Mouse (Mus musculus) forebrain, embryonic 16.5 days (tissue): ENCODE data around the gene Dnm3. TPM values are rescaled to one million over a fixed set of nuclear protein-coding genes. Genes with fewer than 3 reads are reported as not detected.

ENCODE experiments used
- ATAC-seq: fragments of 200-750 bp; cut with Nextera tagmentation; 2 replicates; pipeline ENCODE4 v1.8.0; 2017; ENCODE audit warnings: mild to moderate bottlenecking, moderate library complexity
- H3K27ac ChIP-seq: fragments of 300-500 bp; sonication (generic); 2 replicates; pipeline ENCODE4 v1.5.1; 2014; ENCODE audit warnings: low read length, control low read depth
- H3K27me3 ChIP-seq: fragments of 300-500 bp; sonication (generic); replicated peaks from 2 replicates; pipeline ENCODE4 v1.6.1; 2014; ENCODE audit warnings: low read length; ENCODE audit not compliant: control insufficient read depth, insufficient read depth
- H3K36me3 ChIP-seq: fragments of 300-500 bp; sonication (generic); 2 replicates; pipeline ENCODE4 v1.6.1; 2014; ENCODE audit not compliant: control insufficient read depth, insufficient read depth
- H3K4me1 ChIP-seq: fragments of 300-500 bp; sonication (generic); replicated peaks from 2 replicates; pipeline ENCODE4 v1.6.1; 2014; ENCODE audit warnings: low read length; ENCODE audit not compliant: control insufficient read depth, insufficient read depth
- H3K4me2 ChIP-seq: fragments of 300-500 bp; sonication (generic); 2 replicates; pipeline ENCODE4 v1.6.1; 2014; ENCODE audit warnings: mild to moderate bottlenecking, low read length, control low read depth
- H3K4me3 ChIP-seq: fragments of 300-500 bp; sonication (generic); replicated peaks from 2 replicates; pipeline ENCODE4 v1.5.1; 2014; ENCODE audit warnings: mild to moderate bottlenecking, low read length, control low read depth
- H3K9ac ChIP-seq: fragments of 300-500 bp; sonication (generic); replicated peaks from 2 replicates; pipeline ENCODE4 v1.6.1; 2014; ENCODE audit warnings: low read depth, low read length, control low read depth
- H3K9me3 ChIP-seq: fragments of 300-500 bp; sonication (generic); 2 replicates; pipeline ENCODE4 v1.6.1; 2016; ENCODE audit warnings: low read length; ENCODE audit not compliant: control insufficient read depth
- WGBS: fragments of 180-500 bp; shearing (Covaris S2); extraction: QIAGEN DNeasy Blood & Tissue Kit; methylation state at CpG from one replicate; pipeline ENCODE4 v1.1.7; 2014; 5-methylcytosine and 5-hydroxymethylcytosine counted together
- polyA plus RNA-seq: library from polyadenylated mRNA; unstranded; fragments of >200 nt; fragmentation: Nextera tagmentation; extraction: Ambion mirVana; gene quantifications from 2 replicates; pipeline ENCODE4 v1.2.1, GENCODE M21; 2015

Gene Dnm3
- polyA plus RNA-seq, 1 experiment from 2014 or later: 41.8 TPM

DNA sequence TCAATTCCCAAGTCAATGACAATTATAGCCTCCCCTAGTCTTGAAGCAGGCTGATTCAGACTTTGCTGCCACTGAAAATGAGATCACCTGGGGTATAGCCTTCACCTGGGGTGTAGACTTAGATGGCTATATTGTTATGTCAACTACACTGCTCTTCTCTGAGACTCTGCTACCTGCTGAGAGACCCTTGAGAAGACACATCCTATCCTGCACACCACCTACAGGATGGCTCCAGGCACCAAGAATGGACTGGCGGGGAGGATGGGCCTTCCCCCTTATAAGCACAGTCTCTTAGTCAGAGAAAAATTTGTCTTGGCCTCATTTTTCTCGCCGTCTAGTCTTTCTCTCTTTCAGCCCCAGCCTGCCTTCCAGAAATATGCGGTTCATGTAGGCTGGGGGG lies 123.1 kb downstream of the Dnm3 start:
- Histone ChIP-seq H3K9ac (no peak overlapping the region), H3K4me1 (no peaks in the 10 kb centered on the region), H3K36me3 (no peaks in the 10 kb centered on the region), H3K27ac (no peak overlapping the region), H3K9me3 (no peaks in the 10 kb centered on the region), H3K4me3 (no peak overlapping the region), H3K27me3 (no peaks in the 10 kb centered on the region), H3K4me2 (no peak overlapping the region)
- ATAC-seq: no peak
- 80% methylated on average over 4 of the region's 4 CpGs for WGBS

DNA sequence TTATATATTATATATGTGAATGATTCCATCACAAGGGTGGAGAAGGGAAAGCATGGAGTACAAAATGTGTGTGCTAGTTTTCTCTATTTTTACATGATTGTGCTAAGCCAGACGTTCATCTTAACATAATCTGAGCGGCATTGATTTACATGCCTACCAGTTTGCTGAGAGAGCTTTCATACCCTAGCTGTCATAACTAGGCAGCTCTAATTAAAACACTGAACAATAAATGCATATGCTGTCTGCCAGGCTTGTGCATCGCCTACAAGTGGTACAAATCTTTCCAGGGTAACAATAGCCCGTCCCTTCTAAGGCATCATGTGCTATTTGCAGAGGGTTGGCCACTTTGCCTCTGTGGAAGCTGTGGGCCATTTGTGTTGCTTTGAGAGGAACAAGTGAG lies 124.0 kb downstream of the Dnm3 start:
- no peaks in the 10 kb centered on the region for H3K36me3 ChIP-seq
- H3K4me3 ChIP-seq: no peak overlapping the region
- H3K27ac ChIP-seq: no peak overlapping the region
- peak; percentile 61 for ATAC-seq
- 61% methylated on average over 4 of the region's 4 CpGs for WGBS
- H3K27me3 ChIP-seq: no peaks in the 10 kb centered on the region
- no peaks in the 10 kb centered on the region for H3K4me1 ChIP-seq
- H3K4me2 ChIP-seq: no peak overlapping the region
- H3K9ac ChIP-seq: no peak overlapping the region
- H3K9me3 ChIP-seq: no peaks in the 10 kb centered on the region

DNA sequence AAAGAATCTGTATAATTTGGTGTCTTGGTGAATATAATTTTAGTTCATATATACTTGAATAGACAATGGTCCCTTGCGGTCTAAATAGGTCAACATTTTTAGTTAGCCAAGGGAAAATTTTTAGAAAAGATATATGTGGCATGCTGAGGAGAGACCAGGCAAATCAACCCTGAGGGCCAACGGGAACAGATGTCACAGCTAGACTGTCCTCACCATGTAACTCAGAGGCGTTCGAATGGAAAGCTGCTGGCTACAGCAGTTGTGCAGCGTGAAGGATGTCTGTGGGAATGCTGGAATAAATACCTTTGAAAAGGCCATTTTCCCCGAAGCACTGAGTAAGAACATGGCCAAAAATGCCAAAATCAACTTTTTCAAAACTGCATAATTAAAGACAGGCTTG lies 128.5 kb downstream of the Dnm3 start:
- 80% methylated on average over 6 of the region's 6 CpGs for WGBS
- Histone ChIP-seq H3K4me2 (no peak overlapping the region), H3K4me3 (no peak overlapping the region), H3K27me3 (no peaks in the 10 kb centered on the region), H3K4me1 (no peaks in the 10 kb centered on the region), H3K9me3 (no peaks in the 10 kb centered on the region), H3K36me3 (no peaks in the 10 kb centered on the region), H3K9ac (no peak overlapping the region), H3K27ac (no peak overlapping the region)
- no peak for ATAC-seq

DNA sequence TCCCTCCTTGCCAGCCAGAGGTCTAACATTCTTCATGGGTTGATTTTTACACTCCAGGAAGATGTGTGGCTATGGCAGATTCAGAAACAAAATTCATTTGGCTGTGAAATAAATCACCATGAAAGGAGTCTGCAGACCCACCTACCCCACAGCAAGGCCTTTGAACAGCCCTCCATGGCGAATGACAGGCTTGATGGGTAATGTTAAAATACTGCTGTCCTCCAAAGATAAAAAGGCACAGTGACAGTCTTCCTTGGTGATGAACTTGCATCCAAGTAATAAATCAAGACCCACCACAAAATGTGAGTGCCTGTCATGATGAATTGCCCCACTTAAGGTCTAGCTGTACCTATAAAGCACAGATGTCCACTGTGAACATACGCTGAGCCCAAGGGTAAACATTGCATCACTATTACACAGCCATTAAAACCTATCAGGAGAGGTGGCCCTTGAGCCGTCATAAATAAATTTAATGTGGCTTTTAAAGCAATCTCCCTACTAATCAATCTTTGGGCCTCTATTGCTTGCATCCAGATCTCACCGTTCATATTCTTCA lies 131.3 kb downstream of the Dnm3 start:
- Histone ChIP-seq H3K4me3 (no peak overlapping the region), H3K9me3 (no peaks in the 10 kb centered on the region), H3K27me3 (no peaks in the 10 kb centered on the region), H3K9ac (no peak overlapping the region), H3K27ac (no peak overlapping the region), H3K4me1 (no peaks in the 10 kb centered on the region), H3K4me2 (no peak overlapping the region), H3K36me3 (no peaks in the 10 kb centered on the region)
- ATAC-seq: no peak
- WGBS: 90% methylated on average over 4 of the region's 4 CpGs

DNA sequence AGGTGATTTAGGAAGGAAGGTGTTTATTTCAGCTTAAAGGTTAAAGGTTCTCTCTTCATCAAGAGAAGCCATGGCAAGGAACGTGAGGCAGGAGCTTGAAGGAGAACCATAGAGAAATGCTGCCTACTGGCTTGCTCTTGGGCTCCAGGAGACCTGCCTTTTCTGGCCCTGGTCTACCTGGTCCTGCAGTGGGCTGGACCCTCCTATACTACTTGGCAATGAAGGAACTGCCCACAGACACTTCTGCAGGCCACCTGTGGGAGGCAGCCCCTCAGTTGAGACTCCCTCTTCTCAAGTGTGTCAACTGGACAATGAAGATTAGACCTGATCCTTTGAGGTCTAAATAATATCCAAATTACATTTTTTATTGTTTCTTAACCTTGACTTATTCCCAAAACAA lies 140.7 kb downstream of the Dnm3 start:
- Histone ChIP-seq H3K36me3 (no peaks in the 10 kb centered on the region), H3K4me1 (0 out of 2 replicates have a peak, but pooled peaks cover 2% of the 10 kb centered on the region), H3K9ac (no peak overlapping the region), H3K27ac (no peak overlapping the region), H3K4me2 (no peak overlapping the region), H3K9me3 (no peaks in the 10 kb centered on the region), H3K27me3 (no peaks in the 10 kb centered on the region), H3K4me3 (no peak overlapping the region)
- 96% methylated on average over 1 of the region's 1 CpGs for WGBS
- no peak for ATAC-seq

DNA sequence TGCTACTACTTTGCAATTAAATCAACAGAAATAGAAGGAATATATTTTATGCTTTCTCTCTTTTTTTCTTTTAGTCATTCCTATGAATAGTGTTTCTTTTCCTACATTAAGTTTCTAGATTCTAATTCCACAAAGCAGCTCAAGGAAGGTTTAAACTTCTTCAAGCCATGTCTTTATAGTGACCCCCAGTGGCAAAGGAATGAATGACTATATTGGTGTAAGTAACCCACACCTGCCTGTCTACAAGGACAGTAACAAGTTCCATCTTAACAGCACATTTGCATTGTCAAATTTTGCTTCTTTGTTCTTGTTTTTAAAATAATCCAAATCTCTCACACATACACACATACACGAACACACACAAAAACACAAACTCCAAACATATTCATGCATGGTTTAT lies 141.2 kb downstream of the Dnm3 start:
- Histone ChIP-seq H3K36me3 (no peaks in the 10 kb centered on the region), H3K27me3 (no peaks in the 10 kb centered on the region)

DNA sequence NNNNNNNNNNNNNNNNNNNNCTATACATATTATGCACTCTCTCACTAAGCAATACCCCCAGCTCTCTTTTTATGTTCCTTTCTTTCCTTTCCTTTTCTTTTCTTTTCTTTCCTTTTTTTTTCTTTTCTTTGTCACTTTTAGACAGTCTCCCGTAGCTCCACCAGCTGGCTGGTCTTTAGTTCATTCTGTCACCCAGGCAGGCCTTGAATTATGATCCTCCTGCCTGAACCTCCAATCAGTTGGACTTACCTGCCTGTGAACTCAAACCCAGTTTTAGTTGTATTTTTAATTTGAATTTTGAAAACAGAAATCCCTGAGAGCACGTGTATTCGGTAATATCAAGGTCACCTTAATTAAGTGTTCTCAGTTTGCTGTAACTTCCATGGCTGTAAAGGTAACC lies 141.6 kb downstream of the Dnm3 start:
- H3K27ac ChIP-seq: no peak overlapping the region
- H3K4me1 ChIP-seq: 0 out of 2 replicates have a peak, but pooled peaks cover 2% of the 10 kb centered on the region
- H3K9ac ChIP-seq: no peak overlapping the region
- ATAC-seq: peak; percentile 12; the same call in 1 of the 2 replicates
- WGBS: 34% methylated on average over 3 of the region's 3 CpGs
- no peak overlapping the region for H3K4me2 ChIP-seq
- no peaks in the 10 kb centered on the region for H3K36me3 ChIP-seq
- H3K9me3 ChIP-seq: no peaks in the 10 kb centered on the region
- no peaks in the 10 kb centered on the region for H3K27me3 ChIP-seq
- no peak overlapping the region for H3K4me3 ChIP-seq

More for the DNA sequence above, 141.2 kb downstream of the Dnm3 start:
- Histone ChIP-seq H3K9ac (no peak overlapping the region), H3K9me3 (no peaks in the 10 kb centered on the region), H3K27ac (no peak overlapping the region), H3K4me2 (no peak overlapping the region), H3K4me1 (0 out of 2 replicates have a peak, but pooled peaks cover 2% of the 10 kb centered on the region), H3K4me3 (no peak overlapping the region)
- 11% methylated on average over 1 of the region's 1 CpGs for WGBS
- ATAC-seq: peak; percentile 79

DNA sequence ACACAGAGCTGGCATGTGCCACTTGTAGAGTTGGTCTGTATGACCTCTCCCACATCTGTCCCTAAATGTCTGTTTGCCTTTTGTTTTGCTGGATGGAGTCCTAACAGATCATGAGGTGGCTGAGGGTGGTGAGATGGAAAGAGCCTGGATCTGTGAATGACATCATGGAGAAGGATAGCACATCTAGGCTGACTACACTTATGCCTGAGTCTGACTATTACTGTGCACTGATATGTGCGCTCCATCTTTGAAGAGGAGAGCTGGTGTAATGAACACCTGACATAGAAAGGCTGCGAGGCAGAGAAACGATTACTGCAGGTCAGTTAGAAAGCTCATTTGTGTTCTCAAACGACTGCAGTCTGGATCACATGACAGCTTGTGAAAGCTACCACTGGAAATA lies 149.2 kb downstream of the Dnm3 start:
- H3K36me3 ChIP-seq: no peaks in the 10 kb centered on the region
- no peaks in the 10 kb centered on the region for H3K9me3 ChIP-seq
- H3K4me1 ChIP-seq: peaks cover 7% of the 10 kb centered on the region
- 49% methylated on average over 4 of the region's 4 CpGs for WGBS
- H3K27ac ChIP-seq: no peak overlapping the region
- H3K4me2 ChIP-seq: no peak overlapping the region
- no peak overlapping the region for H3K4me3 ChIP-seq
- no peak overlapping the region for H3K9ac ChIP-seq
- ATAC-seq: no peak; the same call in 1 of the 2 replicates
- H3K27me3 ChIP-seq: no peaks in the 10 kb centered on the region

DNA sequence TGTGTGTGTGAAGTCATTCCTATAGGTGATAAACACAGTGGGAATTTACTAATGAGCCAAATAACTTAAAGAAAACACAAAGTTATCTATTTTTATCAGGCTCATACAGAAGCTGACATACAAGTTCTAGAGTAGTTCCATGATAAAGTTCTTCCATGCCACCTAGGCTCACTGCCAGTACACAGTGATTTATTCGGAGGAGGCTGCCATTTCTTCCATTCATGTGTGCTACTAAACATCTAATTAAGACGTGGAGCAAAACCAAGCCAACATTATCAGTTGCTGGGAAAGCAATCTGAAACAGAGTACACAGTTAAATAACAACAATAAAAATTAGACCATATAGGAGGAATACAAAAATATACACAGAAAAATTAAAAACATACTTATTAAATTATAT lies 150.2 kb downstream of the Dnm3 start:
- Histone ChIP-seq H3K9ac (no peak overlapping the region), H3K9me3 (no peaks in the 10 kb centered on the region), H3K4me3 (no peak overlapping the region), H3K27me3 (no peaks in the 10 kb centered on the region), H3K4me2 (no peak overlapping the region), H3K4me1 (peaks cover 7% of the 10 kb centered on the region), H3K36me3 (no peaks in the 10 kb centered on the region), H3K27ac (no peak overlapping the region)
- 11% methylated on average over 2 of the region's 2 CpGs for WGBS
- ATAC-seq: 0 out of 2 replicates have a peak, but pooled peaks have one; percentile 28

DNA sequence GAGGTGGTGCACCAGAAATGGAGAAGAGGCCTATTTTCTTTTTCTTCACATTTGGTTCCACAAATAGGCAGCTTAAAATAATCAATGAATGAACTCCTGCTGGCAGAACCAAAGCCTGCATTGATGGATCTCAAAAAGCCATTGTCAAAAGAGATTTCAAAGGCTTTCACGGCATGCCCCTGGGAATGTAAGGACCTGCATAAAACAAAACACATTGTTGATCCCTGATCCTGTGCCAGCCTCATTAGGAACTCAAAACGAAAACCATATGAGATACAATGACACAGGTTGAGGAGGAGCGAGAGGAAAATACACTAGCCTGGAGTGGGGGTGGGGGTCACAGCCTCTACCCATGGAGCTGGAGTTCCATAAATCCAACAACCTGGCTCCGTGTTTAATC lies 153.4 kb downstream of the Dnm3 start:
- Histone ChIP-seq H3K4me2 (no peak overlapping the region), H3K4me1 (peaks cover 7% of the 10 kb centered on the region), H3K27ac (no peak overlapping the region), H3K9ac (no peak overlapping the region), H3K9me3 (no peaks in the 10 kb centered on the region), H3K27me3 (no peaks in the 10 kb centered on the region), H3K36me3 (no peaks in the 10 kb centered on the region), H3K4me3 (no peak overlapping the region)
- 0 out of 2 replicates have a peak, but pooled peaks have one; percentile 15 for ATAC-seq
- WGBS: 5% methylated on average over 4 of the region's 4 CpGs
